Mouse (Mus musculus) kidney, postnatal 0 days (tissue): Measurements from ENCODE around the gene Vmn1r23. TPM values are rescaled to one million over a fixed set of nuclear protein-coding genes. Genes with fewer than 3 reads are reported as not detected.
"Not testable (repeated sequence)": the region's sequence is repeated elsewhere in the genome, so short reads cannot be mapped to it uniquely, and the experiment has no call there.

Experiments used
- ATAC-seq: fragments of 200-750 bp; cut with Nextera tagmentation; replicated peaks from 2 replicates; pipeline ENCODE4 v1.8.0; 2017; ENCODE audit warnings: low read depth, moderate number of reproducible peaks, moderate TSS enrichment, moderate library complexity; ENCODE audit not compliant: low FRiP score
- DNase-seq: peaks from one replicate; pipeline ENCODE4 v3.0.0-alpha.2; 2016; ENCODE audit warnings: low spot score
- H3K27ac ChIP-seq: fragments of 300-500 bp; sonication (generic); 2 replicates; pipeline ENCODE4 v1.5.1; 2014; ENCODE audit warnings: mild to moderate bottlenecking
- H3K27me3 ChIP-seq: fragments of 300-500 bp; sonication (generic); 2 replicates; pipeline ENCODE4 v1.6.1; 2014; ENCODE audit warnings: low read length, mixed read lengths; ENCODE audit not compliant: insufficient read depth
- H3K36me3 ChIP-seq: fragments of 300-500 bp; sonication (generic); 2 replicates; pipeline ENCODE4 v1.6.1; 2014; ENCODE audit warnings: low read length, mixed read lengths; ENCODE audit not compliant: insufficient read depth
- H3K4me1 ChIP-seq: fragments of 300-500 bp; sonication (generic); replicated peaks from 2 replicates; pipeline ENCODE4 v1.6.1; 2014; ENCODE audit warnings: antibody characterized with exemption, low read length, mixed read lengths; ENCODE audit not compliant: insufficient read depth
- H3K4me2 ChIP-seq: fragments of 300-500 bp; sonication (generic); 2 replicates; pipeline ENCODE4 v1.6.1; 2014; ENCODE audit warnings: mild to moderate bottlenecking, low read length, moderate library complexity, mixed read lengths
- H3K4me3 ChIP-seq: fragments of 300-500 bp; sonication (generic); replicated peaks from 2 replicates; pipeline ENCODE4 v1.5.1; 2014; ENCODE audit warnings: low read depth, low read length
- H3K9ac ChIP-seq: fragments of 300-500 bp; sonication (generic); 2 replicates; pipeline ENCODE4 v1.6.1; 2014; ENCODE audit warnings: low read depth, low read length
- H3K9me3 ChIP-seq: fragments of 300-500 bp; sonication (generic); replicated peaks from 2 replicates; pipeline ENCODE4 v1.6.1; 2016; ENCODE audit warnings: low read length, inconsistent platforms, mixed read lengths
- CTCF ChIP-seq: IDR thresholded peaks from 2 replicates; pipeline ENCODE4 v1.5.1; 2016; ENCODE audit warnings: antibody characterized with exemption, low read depth, mild to moderate bottlenecking, moderate library complexity
- WGBS: fragments of 180-500 bp; shearing (Covaris S2); extraction: QIAGEN DNeasy Blood & Tissue Kit; methylation state at CpG from one replicate; pipeline ENCODE4 v1.1.7; 2014; 5-methylcytosine and 5-hydroxymethylcytosine counted together
- polyA plus RNA-seq: library from polyadenylated mRNA; unstranded; fragments of >200 nt; fragmentation: Nextera tagmentation; extraction: Ambion mirVana; gene quantifications from 2 replicates; pipeline ENCODE4 v1.2.1, GENCODE M21; 2015

Gene Vmn1r23
- polyA plus RNA-seq, result not detected in 2 replicates

- DNase-seq (no peak), ATAC-seq (no peak)
- 92% methylated on average over 1 of the region's 1 CpGs for WGBS
- Histone ChIP-seq H3K9me3 (no peaks in the 10 kb centered on the region), H3K27me3 (no peaks in the 10 kb centered on the region), H3K4me1 (no peaks in the 10 kb centered on the region), H3K9ac (no peak within 1 kb of the TSS), H3K4me3 (no peak within 1 kb of the TSS), H3K36me3 (no peaks in the 10 kb centered on the region), H3K4me2 (no peak within 1 kb of the TSS), H3K27ac (no peak within 1 kb of the TSS)
- no peak for TF ChIP-seq CTCF
These were observed at the start of gene Vmn1r23 for GRCm38 (mm10) chr6:57926738-57927137. TSS of gene Vmn1r23 (minus strand) at chr6:57926838.

GRCm38 (mm10) chr6:57961403-57961802, 34.8 kb upstream of the Vmn1r23 start, which contains the start of gene Vmn1r24:
TSS of gene Vmn1r24 (minus strand) at chr6:57961503.
- not testable (repeated sequence) for H3K4me1 ChIP-seq, H3K9me3 ChIP-seq, H3K36me3 ChIP-seq, ATAC-seq, DNase-seq, H3K27ac ChIP-seq, H3K4me3 ChIP-seq, H3K27me3 ChIP-seq, H3K9ac ChIP-seq, H3K4me2 ChIP-seq
- 71% methylated on average over 1 of the region's 1 CpGs for WGBS

GRCm38 (mm10) chr6:57907928-57908327, 18.7 kb downstream of the Vmn1r23 start, which contains the start of gene Vmn1r22:
TSS of gene Vmn1r22 (minus strand) at chr6:57908028.
- Histone ChIP-seq H3K4me1 (no peaks in the 10 kb centered on the region), H3K27me3 (no peaks in the 10 kb centered on the region), H3K27ac (no peak within 1 kb of the TSS), H3K4me3 (no peak within 1 kb of the TSS), H3K4me2 (no peak within 1 kb of the TSS), H3K9ac (no peak within 1 kb of the TSS), H3K9me3 (no peaks in the 10 kb centered on the region), H3K36me3 (no peaks in the 10 kb centered on the region)
- TF ChIP-seq CTCF, result no peak
- DNase-seq, result no peak
- ATAC-seq, result no peak
- WGBS, result 72% methylated on average over 1 of the region's 1 CpGs

Other genes with a start within 250 kb of the Vmn1r23 start
- gene Pyurf, start 234.8 kb downstream of the Vmn1r23 start, polyA plus RNA-seq, result 30.4 and 31.6 TPM in 2 replicates
- 22.8 and 23.7 TPM in 2 replicates for gene Lancl2, start 224.3 kb downstream of the Vmn1r23 start, polyA plus RNA-seq
- 26.2 and 27.0 TPM in 2 replicates for gene Vopp1, start 101.7 kb downstream of the Vmn1r23 start, polyA plus RNA-seq
- not detected in 2 replicates for gene Vmn1r21, start 76.5 kb downstream of the Vmn1r23 start, polyA plus RNA-seq
- gene Vmn1r22, start 18.8 kb downstream of the Vmn1r23 start, polyA plus RNA-seq, result not detected in 2 replicates
- gene Vmn1r24, start 34.7 kb upstream of the Vmn1r23 start, polyA plus RNA-seq, result not detected in 2 replicates
- not detected in 2 replicates for gene Vmn1r25, start 54.0 kb upstream of the Vmn1r23 start, polyA plus RNA-seq
- gene Vmn1r26, start 88.3 kb upstream of the Vmn1r23 start, polyA plus RNA-seq, result not detected in 2 replicates